Mouse (Mus musculus): Measurements from ENCODE around the gene Ces1a.

GRCm38 (mm10) chr8:93014300-93014699 lies 33.7 kb downstream of the Ces1a start:
- TF ChIP-seq CTCF (IDR thresholded peaks at IDR 0.05; ENCODE audit: low read depth) (no peak), EP300 (IDR thresholded peaks at IDR 0.05; ENCODE audit: low read depth) (no peak)

Data from liver, postnatal 0 days (tissue).